Mouse (Mus musculus): ENCODE measurements around the gene Gm14139. TPM values are rescaled to one million over a fixed set of nuclear protein-coding genes. Genes with fewer than 3 reads are reported as not detected.
"Not testable (repeated sequence)": the region's sequence is repeated elsewhere in the genome, so short reads cannot be mapped to it uniquely, and the experiment has no call there.

Gene Gm14139
- polyA plus RNA-seq, 1 experiment, result not detected

DNA sequence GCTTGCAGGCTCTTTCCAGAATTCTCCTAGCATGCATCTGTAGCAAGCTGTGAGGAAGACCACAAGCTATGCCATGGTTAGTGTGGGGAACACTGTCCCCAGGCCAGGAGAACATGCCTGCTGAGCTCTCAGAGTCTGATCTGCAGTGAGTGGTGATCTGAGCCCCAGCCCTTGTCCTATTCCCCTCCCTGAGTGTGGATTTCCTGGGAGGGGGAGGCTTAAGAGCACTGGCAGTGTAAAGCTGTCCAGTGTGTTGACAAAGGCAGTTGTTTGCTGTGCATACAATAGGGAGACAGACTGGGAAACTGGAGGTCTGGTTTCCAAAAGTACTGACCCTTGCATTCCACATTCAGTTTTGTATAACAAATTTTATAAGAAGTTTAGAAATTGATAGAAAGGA lies 41.7 kb downstream of the Gm14139 start:
- not testable (repeated sequence) for H3K36me3 ChIP-seq (ENCODE audit: control insufficient read depth, insufficient read depth, low read length); H3K4me3 ChIP-seq (ENCODE audit: insufficient read depth, low read depth, low read length); H3K4me1 ChIP-seq (ENCODE audit: control insufficient read depth, insufficient read depth, low read length); H3K27ac ChIP-seq (ENCODE audit: insufficient read depth, low read depth, low read length); DNase-seq; H3K27me3 ChIP-seq (replicated peaks; ENCODE audit: control insufficient read depth, insufficient read depth, low read length)

Other genes starting within 250 kb of the Gm14139 start
- gene Zfp120, start 45.0 kb upstream of the Gm14139 start, polyA plus RNA-seq (2012; rRNA removed), result 0.92 and 1.6 TPM in 2 replicates
- not detected in 2 replicates for gene Gm10770, start 2.1 kb upstream of the Gm14139 start, polyA plus RNA-seq (2012; rRNA removed)
- gene Zfp937, start 36.3 kb downstream of the Gm14139 start, polyA plus RNA-seq (2012; rRNA removed), result 0.38 and 0.41 TPM in 2 replicates
- 0.16 TPM in 1 of 2 replicates, not detected in the other for gene Gm21994, start 73.8 kb downstream of the Gm14139 start, polyA plus RNA-seq (2012; rRNA removed)
- gene Gm14124, start 75.8 kb downstream of the Gm14139 start, polyA plus RNA-seq (2012; rRNA removed), result not detected in 2 replicates
- not detected in 2 replicates for gene Gm10130, start 141.9 kb downstream of the Gm14139 start, polyA plus RNA-seq (2012; rRNA removed)
- gene 3300002I08Rik, start 181.0 kb downstream of the Gm14139 start, polyA plus RNA-seq (2012; rRNA removed), result 1.4 and 1.5 TPM in 2 replicates